Mouse (Mus musculus) erythroblast, embryonic 14.5 days (primary cell): ENCODE measurements around the gene Plagl1. TPM values are rescaled to one million over a fixed set of nuclear protein-coding genes. Genes with fewer than 3 reads are reported as not detected.
"Not testable (repeated sequence)": the region's sequence is repeated elsewhere in the genome, so short reads cannot be mapped to it uniquely, and the experiment has no call there.

Experiments
- H3K27me3 ChIP-seq: 2 replicates; pipeline ENCODE4 v1.6.1; 2012; ENCODE audit warnings: inconsistent platforms; ENCODE audit not compliant: control insufficient read depth
- H3K36me3 ChIP-seq: 2 replicates; pipeline ENCODE4 v1.6.1; 2012; ENCODE audit warnings: mild to moderate bottlenecking, inconsistent platforms; ENCODE audit not compliant: control insufficient read depth
- H3K4me1 ChIP-seq: 2 replicates; pipeline ENCODE4 v1.6.1; 2012; ENCODE audit warnings: inconsistent platforms; ENCODE audit not compliant: control insufficient read depth
- H3K4me3 ChIP-seq: replicated peaks from 2 replicates; pipeline ENCODE3; 2012; ENCODE audit warnings: moderate library complexity, mild to moderate bottlenecking, inconsistent platforms
- H3K9me3 ChIP-seq: 2 replicates; pipeline ENCODE4 v1.6.1; 2012; ENCODE audit warnings: low read length, inconsistent platforms, mixed read lengths; ENCODE audit not compliant: control insufficient read depth
- GATA1 ChIP-seq: IDR thresholded peaks from 2 replicates; pipeline ENCODE4 v1.6.1; 2012; ENCODE audit warnings: low read length, inconsistent platforms, mixed read lengths
- TAL1 ChIP-seq: IDR thresholded peaks from 3 replicates; pipeline ENCODE4 v1.6.1; 2012; ENCODE audit warnings: low read length, inconsistent platforms, mixed read lengths
- polyA plus RNA-seq: library from polyadenylated mRNA; stranded (reverse); fragments of >175 nt; gene quantifications from 2 replicates; pipeline ENCODE4 v1.2.3, GENCODE M21; 2012

Plagl1 gene
- 0.02 and 0.03 TPM in 2 replicates for polyA plus RNA-seq

DNA sequence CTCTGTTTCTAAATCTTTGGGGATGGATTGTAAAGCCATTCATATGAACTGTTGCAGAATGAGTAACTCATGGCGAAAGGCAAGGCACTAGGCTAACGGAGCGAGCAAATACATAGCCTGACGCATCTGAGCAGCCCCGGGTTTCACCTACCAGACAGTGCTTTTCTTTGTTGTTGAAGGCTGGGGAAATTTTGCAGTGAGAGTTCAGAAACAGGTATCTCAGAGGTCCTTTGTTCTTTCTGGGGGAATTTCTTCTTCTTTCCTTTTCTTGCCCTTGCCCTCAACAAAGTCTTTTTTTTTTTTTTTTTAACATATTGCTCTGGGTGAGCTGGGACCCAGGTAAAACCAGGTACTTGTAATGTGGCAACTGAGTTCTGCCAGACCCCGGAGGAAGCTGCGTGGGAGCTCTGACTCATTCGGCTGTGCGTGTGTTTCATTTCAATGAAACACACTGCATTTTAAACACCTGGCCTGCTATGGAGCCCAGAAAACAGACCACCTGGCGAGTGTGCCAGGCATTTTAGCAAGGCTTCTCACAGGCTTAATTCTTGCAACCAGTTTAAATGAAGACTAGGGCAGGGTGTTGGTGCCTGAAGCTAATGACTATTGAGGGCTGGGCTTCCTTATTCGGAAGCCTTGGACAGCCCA is at the start of gene Plagl1:
Gene Plagl1 (plus strand): TSS at position 484 of the 648 bp plus-strand sequence.
- no peak within 1 kb of the TSS for H3K4me3 ChIP-seq
- TF ChIP-seq TAL1 (no peak), GATA1 (no peak)
- no peaks in the 10 kb centered on the region for H3K9me3 ChIP-seq
- no peaks in the 10 kb centered on the region for H3K4me1 ChIP-seq
- peaks cover 6% of the 10 kb centered on the region for H3K27me3 ChIP-seq
- no peaks in the 10 kb centered on the region for H3K36me3 ChIP-seq

DNA sequence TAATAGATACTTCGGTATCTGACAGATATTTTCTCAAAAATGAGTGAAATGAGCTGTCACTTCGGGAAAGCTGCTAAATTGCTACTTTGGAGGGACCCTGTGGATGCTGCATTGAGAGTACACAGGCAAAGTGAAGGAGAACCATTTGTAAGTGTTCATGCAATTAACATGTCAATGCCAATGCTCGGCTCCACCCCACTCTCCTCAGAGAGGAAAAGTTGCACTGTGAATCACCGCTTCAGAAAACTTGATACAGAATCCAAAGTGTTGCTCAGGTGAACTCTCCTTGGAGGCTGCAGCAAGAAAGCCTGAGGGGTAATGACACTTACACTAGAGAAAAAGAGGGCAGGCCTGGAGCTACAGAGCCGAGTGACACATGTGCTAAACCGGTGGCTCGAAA is 46.3 kb upstream of the Plagl1 start:
- no peaks in the 10 kb centered on the region for H3K27me3 ChIP-seq
- H3K4me3 ChIP-seq, result no peak overlapping the region
- H3K36me3 ChIP-seq, result peaks cover 13% of the 10 kb centered on the region
- TF ChIP-seq GATA1, result no peak
- TF ChIP-seq TAL1, result no peak
- H3K4me1 ChIP-seq, result peaks cover 24% of the 10 kb centered on the region
- no peaks in the 10 kb centered on the region for H3K9me3 ChIP-seq

DNA sequence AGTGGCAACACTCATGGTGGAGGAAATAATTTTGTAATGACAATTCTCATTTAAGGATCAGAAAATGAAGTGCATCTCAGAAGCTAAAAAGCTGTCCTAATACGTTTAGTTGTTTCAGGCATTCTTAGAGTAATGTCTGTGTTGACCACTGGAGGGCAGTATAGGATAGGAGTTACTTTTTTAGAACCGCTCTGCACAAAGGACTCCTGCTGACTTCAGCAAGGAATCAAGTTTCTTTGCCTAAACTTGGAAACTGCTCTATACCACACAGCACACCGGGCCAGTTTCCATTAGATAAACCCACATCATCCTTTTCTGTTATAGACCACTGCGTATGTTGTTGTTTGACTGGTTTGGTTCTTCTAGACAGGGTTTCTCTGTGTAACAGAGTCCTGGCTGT is 43.7 kb upstream of the Plagl1 start:
- H3K27me3 ChIP-seq, result no peaks in the 10 kb centered on the region
- H3K4me1 ChIP-seq, result peaks cover 10% of the 10 kb centered on the region
- no peaks in the 10 kb centered on the region for H3K36me3 ChIP-seq
- TF ChIP-seq GATA1 (no peak), TAL1 (no peak)
- H3K9me3 ChIP-seq, result no peaks in the 10 kb centered on the region
- no peak overlapping the region for H3K4me3 ChIP-seq

DNA sequence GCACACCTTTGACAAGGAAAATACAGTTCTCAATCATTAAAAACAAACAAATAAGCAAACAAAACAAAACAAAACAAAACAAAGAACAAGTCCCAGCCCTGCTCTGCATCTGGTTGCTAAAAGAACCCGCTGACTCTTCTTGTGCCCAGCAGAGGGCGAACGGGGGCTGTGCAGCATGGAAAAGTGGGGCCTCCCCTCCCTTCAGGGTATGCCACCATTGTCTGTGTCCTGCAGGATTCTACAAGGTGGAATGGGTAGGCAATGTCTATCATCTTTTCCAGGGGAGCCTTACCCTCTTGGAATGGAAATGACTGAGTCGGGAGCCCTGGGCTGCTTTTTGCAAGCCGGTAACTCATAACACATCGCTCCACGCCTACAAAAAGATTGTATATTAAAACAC is 41.8 kb upstream of the Plagl1 start:
- no peaks in the 10 kb centered on the region for H3K36me3 ChIP-seq
- H3K9me3 ChIP-seq, result no peaks in the 10 kb centered on the region
- TF ChIP-seq GATA1 (no peak), TAL1 (no peak)
- no peaks in the 10 kb centered on the region for H3K27me3 ChIP-seq
- H3K4me1 ChIP-seq, result peaks cover 2% of the 10 kb centered on the region
- H3K4me3 ChIP-seq, result no peak overlapping the region

DNA sequence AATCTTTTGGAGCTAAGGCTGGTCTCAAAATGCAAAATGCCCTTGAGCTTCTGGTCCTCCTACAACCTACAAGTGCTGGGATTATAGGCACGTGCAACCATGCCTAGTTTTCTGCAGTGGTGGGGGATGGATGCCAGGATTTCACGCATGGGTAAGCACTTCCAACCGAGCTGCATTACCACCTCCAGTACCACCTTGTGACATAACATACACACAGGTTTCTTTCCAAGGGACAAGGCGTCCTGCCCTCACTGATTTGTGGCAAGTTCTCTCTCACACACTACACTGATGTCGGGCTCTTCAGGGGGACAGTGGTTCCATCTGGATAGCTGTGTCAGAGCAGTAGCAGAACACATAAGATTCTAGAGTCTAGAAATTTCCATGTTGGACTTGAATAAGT is 41.3 kb upstream of the Plagl1 start:
- Histone ChIP-seq H3K9me3 (no peaks in the 10 kb centered on the region), H3K4me3 (no peak overlapping the region), H3K36me3 (no peaks in the 10 kb centered on the region), H3K27me3 (no peaks in the 10 kb centered on the region), H3K4me1 (no peaks in the 10 kb centered on the region; the same call in none of the 2 replicates)
- TF ChIP-seq TAL1 (no peak), GATA1 (no peak)

DNA sequence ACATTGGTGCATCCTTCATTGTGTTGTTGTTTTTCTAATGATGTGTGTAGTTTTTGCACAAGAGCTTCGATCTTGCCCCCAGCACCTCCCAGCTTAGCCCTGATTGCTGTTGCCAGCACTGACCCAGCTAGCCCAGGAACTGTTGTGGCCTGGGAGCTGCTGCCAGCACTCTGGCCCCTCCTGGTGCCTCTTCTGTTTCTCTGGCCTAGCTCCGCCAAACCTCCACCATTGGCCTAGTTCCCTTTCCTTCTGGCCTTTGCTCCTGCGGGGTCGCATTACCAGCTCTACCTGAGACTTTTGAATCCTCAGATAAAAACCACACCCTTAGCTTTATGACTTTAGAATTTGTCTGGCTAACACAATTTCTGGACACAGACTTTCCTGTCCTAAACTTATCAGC is 38.2 kb upstream of the Plagl1 start:
- no peaks in the 10 kb centered on the region for H3K9me3 ChIP-seq
- H3K27me3 ChIP-seq, result no peaks in the 10 kb centered on the region
- no peaks in the 10 kb centered on the region for H3K36me3 ChIP-seq
- H3K4me3 ChIP-seq, result no peak overlapping the region
- TF ChIP-seq TAL1 (no peak), GATA1 (no peak)
- no peaks in the 10 kb centered on the region for H3K4me1 ChIP-seq

DNA sequence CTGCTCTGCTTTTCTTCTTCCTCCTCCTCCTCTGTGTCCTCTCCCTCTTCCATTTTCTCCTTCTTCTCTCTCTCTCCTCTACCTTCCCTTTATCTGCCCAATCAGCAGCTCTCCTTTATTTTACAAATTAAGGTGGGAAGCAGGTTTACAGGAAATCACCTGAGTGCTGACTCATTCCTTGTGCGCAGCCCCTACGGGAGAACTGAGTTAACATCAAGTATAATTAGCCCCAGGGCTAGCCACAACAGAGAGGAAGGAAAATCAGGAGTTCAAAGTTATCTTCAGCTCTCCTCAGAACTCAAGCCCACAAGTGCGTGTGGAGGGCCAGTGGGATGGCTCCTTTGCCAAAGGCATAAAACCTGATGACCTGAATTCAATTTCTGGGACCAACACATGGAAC is 36.3 kb upstream of the Plagl1 start:
- H3K9me3 ChIP-seq, H3K36me3 ChIP-seq, H3K4me1 ChIP-seq, H3K4me3 ChIP-seq, H3K27me3 ChIP-seq: not testable (repeated sequence)

DNA sequence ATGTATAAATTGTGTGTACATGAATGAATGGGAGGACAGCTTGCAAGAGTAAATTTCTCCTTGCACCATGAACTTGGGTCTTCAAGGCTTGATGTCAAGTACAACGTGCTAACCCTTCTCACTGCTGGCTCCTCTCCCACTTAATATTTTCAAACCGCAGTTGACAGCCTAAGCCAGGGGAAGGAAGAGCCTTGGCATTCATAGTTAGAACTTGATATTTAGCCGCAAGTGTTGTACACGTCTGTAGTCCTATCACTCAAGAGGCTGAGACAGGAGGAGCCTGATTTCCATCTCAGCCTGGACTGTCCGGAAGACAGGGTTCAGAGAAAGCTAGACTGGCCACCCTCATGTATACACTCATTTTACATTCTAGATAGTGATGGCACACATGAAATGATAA is 32.6 kb upstream of the Plagl1 start:
- Histone ChIP-seq H3K4me1 (no peaks in the 10 kb centered on the region), H3K4me3 (no peak overlapping the region), H3K27me3 (no peaks in the 10 kb centered on the region), H3K9me3 (no peaks in the 10 kb centered on the region), H3K36me3 (no peaks in the 10 kb centered on the region)
- TF ChIP-seq TAL1 (no peak), GATA1 (no peak)

DNA sequence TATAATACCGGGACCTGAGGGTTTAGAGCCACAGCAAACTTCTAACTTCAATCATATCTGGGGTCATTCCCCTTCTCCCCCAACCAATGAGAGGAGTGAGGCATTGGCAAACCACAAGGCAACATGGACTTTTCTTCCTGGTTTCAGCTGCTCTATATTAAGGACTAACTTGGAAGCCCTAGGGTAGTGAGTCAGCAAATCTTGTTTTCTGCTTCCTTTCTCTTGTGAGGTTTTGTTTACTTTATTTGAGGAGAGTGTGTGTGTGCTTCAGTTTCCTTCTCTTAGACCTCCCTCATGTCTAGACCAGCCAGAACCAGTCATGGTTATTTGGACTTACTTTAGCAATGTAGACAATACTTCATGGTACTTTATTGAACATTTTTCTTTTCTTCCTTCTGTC is 32.1 kb upstream of the Plagl1 start:
- Histone ChIP-seq H3K36me3 (no peaks in the 10 kb centered on the region), H3K9me3 (no peaks in the 10 kb centered on the region), H3K27me3 (no peaks in the 10 kb centered on the region), H3K4me3 (no peak overlapping the region), H3K4me1 (no peaks in the 10 kb centered on the region)
- TF ChIP-seq GATA1 (no peak), TAL1 (no peak)

DNA sequence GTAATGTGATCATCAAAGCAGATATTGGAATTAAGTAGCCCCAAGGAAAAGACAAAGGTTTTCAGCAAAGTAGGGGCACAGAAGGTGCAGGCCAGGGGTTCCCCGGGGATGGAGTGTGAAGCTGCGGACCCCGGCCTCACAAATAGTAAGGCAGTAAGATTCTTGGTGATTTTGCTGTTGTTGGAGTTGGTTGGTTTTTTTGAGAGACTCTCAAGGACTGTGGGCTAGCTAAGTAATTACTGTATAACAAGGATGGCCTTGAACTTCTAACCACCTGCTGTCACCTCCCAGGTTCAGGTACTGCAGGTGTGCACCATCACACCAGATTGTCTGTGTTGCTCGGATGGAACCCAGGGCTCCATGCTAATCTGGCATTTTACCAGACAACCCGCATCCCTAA is 30.9 kb upstream of the Plagl1 start:
- H3K36me3 ChIP-seq, result no peaks in the 10 kb centered on the region

More for the DNA sequence above, 30.9 kb upstream of the Plagl1 start:
- H3K27me3 ChIP-seq, result no peaks in the 10 kb centered on the region
- no peak overlapping the region for H3K4me3 ChIP-seq
- no peak for TF ChIP-seq GATA1
- no peaks in the 10 kb centered on the region for H3K9me3 ChIP-seq
- no peaks in the 10 kb centered on the region for H3K4me1 ChIP-seq
